Mouse (Mus musculus) heart, postnatal 10 days (tissue): ENCODE results near the gene Lrguk. TPM values are rescaled to one million over a fixed set of nuclear protein-coding genes. Genes with fewer than 3 reads are reported as not detected.

ENCODE experiments used
- DNase-seq, 2 experiments: peaks; one replicate each; pipeline ENCODE4 v3.0.0; 2021
- intact Hi-C: fragments of 180-260 bp; cut with DNase I; formaldehyde crosslinking; loops from one replicate; pipeline ENCODE4 v1.15.1; 2025
- total RNA-seq, 2 experiments: library from RNA; stranded (reverse); gene quantifications; 2 replicates each; pipeline ENCODE4 v1.2.3; 2021

Lrguk gene
- total RNA-seq, result under 1 TPM; 0.14 to 0.35 TPM

GRCm38 (mm10) chr6:34028933-34029745 is at the start of gene Lrguk:
Gene Lrguk (plus strand): TSS chr6:34029448.
- intact Hi-C loops, result no loop called here
- peak; percentile 88 to 91 for DNase-seq

- DNase-seq, result no peak
- intact Hi-C loops, result no loop called here
Measured at GRCm38 (mm10) chr6:33982709-33983108, 46.5 kb upstream of the Lrguk start.

- DNase-seq, result no peak
- intact Hi-C loops, result no loop called here
Measured at GRCm38 (mm10) chr6:33987132-33987531, 42.1 kb upstream of the Lrguk start.

GRCm38 (mm10) chr6:33992213-33993034 is 36.8 kb upstream of the Lrguk start:
- intact Hi-C loops, result no loop called here
- no peak for DNase-seq

GRCm38 (mm10) chr6:33993842-33994241 is 35.4 kb upstream of the Lrguk start:
- intact Hi-C loops, result no loop called here
- DNase-seq, result no peak

GRCm38 (mm10) chr6:33998590-33998989 is 30.7 kb upstream of the Lrguk start:
- intact Hi-C loops, result no loop called here
- DNase-seq, result no peak

GRCm38 (mm10) chr6:33999530-33999929 is 29.7 kb upstream of the Lrguk start:
- intact Hi-C loops, result no loop called here
- no peak for DNase-seq

- DNase-seq, result no peak
- intact Hi-C loops, result no loop called here
Measured at GRCm38 (mm10) chr6:34000644-34001043, 28.6 kb upstream of the Lrguk start.

GRCm38 (mm10) chr6:34003033-34003432 is 26.2 kb upstream of the Lrguk start:
- intact Hi-C loops, result no loop called here
- no peak for DNase-seq

- DNase-seq, result no peak
- intact Hi-C loops, result no loop called here
Measured at GRCm38 (mm10) chr6:34013469-34013868, 15.8 kb upstream of the Lrguk start.

- intact Hi-C loops, result no loop called here
Measured at GRCm38 (mm10) chr6:34029746-34030027, 439 bp downstream of the Lrguk start.

GRCm38 (mm10) chr6:34034096-34034495 is 4.8 kb downstream of the Lrguk start:
- intact Hi-C loops, result no loop called here
- no peak for DNase-seq

More at GRCm38 (mm10) chr6:34029746-34030027, 439 bp downstream of the Lrguk start:
- no peak for DNase-seq

- intact Hi-C loops, result no loop called here
- no peak for DNase-seq
Measured at GRCm38 (mm10) chr6:34034577-34035461, 5.6 kb downstream of the Lrguk start.

GRCm38 (mm10) chr6:34040624-34041235 is 11.5 kb downstream of the Lrguk start:
- DNase-seq, result peak; percentile 69 to 86

GRCm38 (mm10) chr6:34041589-34042280 is 12.5 kb downstream of the Lrguk start:
- no peak for DNase-seq
- intact Hi-C loops, result no loop called here

More at GRCm38 (mm10) chr6:34040624-34041235, 11.5 kb downstream of the Lrguk start:
- intact Hi-C loops, result no loop called here

- intact Hi-C loops, result no loop called here
- peak; percentile 67 to 69 for DNase-seq
Measured at GRCm38 (mm10) chr6:34044228-34044811, 15.1 kb downstream of the Lrguk start.

- DNase-seq, result no peak
- intact Hi-C loops, result no loop called here
Measured at GRCm38 (mm10) chr6:34044846-34045540, 15.7 kb downstream of the Lrguk start.

GRCm38 (mm10) chr6:34046551-34047186 is 17.4 kb downstream of the Lrguk start:
- no peak for DNase-seq
- intact Hi-C loops, result no loop called here
